Comparison of ENCODE assay signal across 22 mouse cellular contexts in genomic region chr16:79450871-79451270, GRCm38 (mm10).
DNase-seq lines count a peak whose midpoint lies in the region; ATAC-seq and TF ChIP-seq lines count a peak whose summit lies in the region.
"Had no signal": no experiment of that assay in that cellular context is flagged by ENCODE, and none has a peak within 500 bp of the region (broad histone marks: within the 10 kb centered on the region; RNA-seq: fewer than 3 reads in every experiment).

No protein-coding gene starts in this region.

- no peak overlapping the region for H3K27ac ChIP-seq in hindbrain, postnatal 0 days
- H3K27ac ChIP-seq in hindbrain, embryonic 13.5 days: no peak overlapping the region
- H3K27ac ChIP-seq: embryonic facial prominence, embryonic 10.5 days; forebrain, embryonic 13.5 days; heart, embryonic 10.5 days; hindbrain, embryonic 12.5 days; intestine, embryonic 15.5 days had no signal

- no peak overlapping the region for H3K4me3 ChIP-seq in hindbrain, postnatal 0 days (ENCODE audit: low read length)
- H3K4me3 ChIP-seq in hindbrain, embryonic 13.5 days: no peak overlapping the region
- H3K4me3 ChIP-seq: embryonic facial prominence, embryonic 10.5 days; forebrain, embryonic 13.5 days; heart, embryonic 10.5 days; hindbrain, embryonic 12.5 days; intestine, embryonic 15.5 days had no signal

- ATAC-seq in cerebellum, adult (ENCODE audit: insufficient number of reproducible peaks, low FRiP score, low TSS enrichment): no peak
- no peak for ATAC-seq in hindbrain, postnatal 0 days
- ATAC-seq in hindbrain, embryonic 13.5 days (ENCODE audit: low FRiP score): no peak
- ATAC-seq: activated CD4-positive, CD25-positive, alpha-beta regulatory T cell, adult 4 months; intestine, embryonic 15.5 days; Patski had no signal

- DNase-seq in cerebellum, adult 18-20 months: peak; percentile 11 to 26
- DNase-seq in hindbrain, postnatal 0 days (ENCODE audit: low spot score): peak; percentile 42
- peak; percentile 58 for DNase-seq in brain, embryonic 14.5 days (ENCODE audit: low read depth)
- DNase-seq in cerebellum, postnatal 25 days: peak; percentile 22 to 57
- DNase-seq in lung, postnatal 36 days: no peak
- DNase-seq in B cell, adult 2 months: no peak
- DNase-seq: adrenal gland, adult 2 months; adrenal gland, postnatal 36 days; heart, adult 18-20 months; heart, postnatal 10 days; heart, postnatal 4 days; kidney, adult 18-20 months had no signal

- no peak for TF ChIP-seq CTCF in hindbrain, postnatal 0 days (IDR thresholded peaks at IDR 0.05; ENCODE audit: low read depth)
- no peak for TF ChIP-seq CTCF in brain, embryonic 14.5 days (IDR thresholded peaks at IDR 0.05; ENCODE audit: borderline replicate concordance, extremely low read depth, insufficient read depth, insufficient read length)

- H3K27me3 ChIP-seq in hindbrain, postnatal 0 days (ENCODE audit: insufficient read depth, low read length): no peaks in the 10 kb centered on the region
- no peaks in the 10 kb centered on the region for H3K27me3 ChIP-seq in hindbrain, embryonic 13.5 days
- H3K27me3 ChIP-seq: CH12.LX; forebrain, embryonic 13.5 days; hindbrain, embryonic 12.5 days; intestine, embryonic 15.5 days; Patski had no signal

- no peaks in the 10 kb centered on the region for H3K9me3 ChIP-seq in hindbrain, postnatal 0 days (ENCODE audit: low read length)
- no peaks in the 10 kb centered on the region for H3K9me3 ChIP-seq in hindbrain, embryonic 13.5 days
- H3K9me3 ChIP-seq: embryonic facial prominence, embryonic 10.5 days; forebrain, embryonic 13.5 days; heart, embryonic 10.5 days; hindbrain, embryonic 12.5 days; intestine, embryonic 15.5 days had no signal

- no peak overlapping the region for H3K4me2 ChIP-seq in hindbrain, postnatal 0 days (ENCODE audit: low read depth, low read length)
- no peak overlapping the region for H3K4me2 ChIP-seq in hindbrain, embryonic 13.5 days
- H3K4me2 ChIP-seq: forebrain, embryonic 13.5 days; hindbrain, embryonic 12.5 days; intestine, embryonic 15.5 days had no signal

- TF ChIP-seq POLR2A in brain, embryonic 14.5 days (IDR thresholded peaks at IDR 0.05; ENCODE audit: borderline replicate concordance, extremely low read depth, insufficient read depth, insufficient read length, poor library complexity, severe bottlenecking): no peak

- WGBS in hindbrain, postnatal 0 days: 48% methylated on average over 2 of the region's 2 CpGs
- WGBS in hindbrain, embryonic 13.5 days: 65% methylated on average over 2 of the region's 2 CpGs

- no peaks in the 10 kb centered on the region for H3K4me1 ChIP-seq in hindbrain, postnatal 0 days (ENCODE audit: insufficient read depth, low read length)
- no peaks in the 10 kb centered on the region for H3K4me1 ChIP-seq in hindbrain, embryonic 13.5 days (replicated peaks)
- H3K4me1 ChIP-seq: embryonic facial prominence, embryonic 10.5 days; forebrain, embryonic 13.5 days; heart, embryonic 10.5 days; hindbrain, embryonic 12.5 days; intestine, embryonic 15.5 days had no signal

- no peaks in the 10 kb centered on the region for H3K36me3 ChIP-seq in hindbrain, postnatal 0 days (ENCODE audit: insufficient read depth, low read length)
- H3K36me3 ChIP-seq in hindbrain, embryonic 13.5 days: no peaks in the 10 kb centered on the region
- H3K36me3 ChIP-seq: embryonic facial prominence, embryonic 10.5 days; heart, embryonic 10.5 days; hindbrain, embryonic 12.5 days; intestine, embryonic 15.5 days had no signal

- H3K9ac ChIP-seq in hindbrain, postnatal 0 days (replicated peaks; ENCODE audit: low read length): no peak overlapping the region
- H3K9ac ChIP-seq in hindbrain, embryonic 13.5 days: no peak overlapping the region
- H3K9ac ChIP-seq: forebrain, embryonic 13.5 days; hindbrain, embryonic 12.5 days; intestine, embryonic 15.5 days had no signal

Comparison
In these comparisons a context has a peak if more than half of its experiments do, and no peak if none do; other contexts are left out.
1. DNase-seq: peak in cerebellum, adult 18-20 months (2 of 2), hindbrain, postnatal 0 days (single experiment), brain, embryonic 14.5 days (single experiment) and cerebellum, postnatal 25 days (2 of 2); none in lung, postnatal 36 days (single experiment) and B cell, adult 2 months (0 of 2).